Mouse (Mus musculus) left cerebral cortex, postnatal 10 days (tissue): Measurements from ENCODE around the gene Gm49392. TPM values are rescaled to one million over a fixed set of nuclear protein-coding genes. Genes with fewer than 3 reads are reported as not detected.

ENCODE experiments used
- DNase-seq, 2 experiments: peaks; one replicate each; pipeline ENCODE4 v3.0.0; 2021 to 2022; ENCODE audit warnings: low spot score in 2 of 2, mixed read lengths in 1 of 2; ENCODE audit errors: extremely low spot score in 1 of 2
- intact Hi-C: fragments of 180-260 bp; cut with DNase I; formaldehyde crosslinking; loops from one replicate; pipeline ENCODE4 v1.15.1; 2025
- total RNA-seq, 2 experiments: library from RNA; stranded (reverse); gene quantifications; 2 replicates each; pipeline ENCODE4 v1.2.3; 2021

The Gm49392 gene
- total RNA-seq, 2 experiments from 2014 or later: 0.45 TPM; not detected in 1

GRCm38 (mm10) chr13:60809690-60810089, 87.0 kb downstream of the Gm49392 start:
- no peak for DNase-seq
- intact Hi-C loops: no loop called here

- intact Hi-C loops: no loop called here
- DNase-seq: no peak
These were observed 93.9 kb downstream of the Gm49392 start, which contains the start of gene Ctsll3 for GRCm38 (mm10) chr13:60802749-60803148. Gene Ctsll3 (minus strand): TSS chr13:60802849.

Other genes with a start within 250 kb of the Gm49392 start
- not detected for gene BC051665, start 110.5 kb downstream of the Gm49392 start, total RNA-seq
- gene Ctsll3, start 94.0 kb downstream of the Gm49392 start, total RNA-seq: not detected
- not detected for gene 4930486L24Rik, start 32.4 kb downstream of the Gm49392 start, total RNA-seq
- gene Ctla2b, start 553 bp upstream of the Gm49392 start, total RNA-seq: 1 to 10 TPM; 1.5 to 2.2 TPM
- not detected for gene Tpbpb, start 8.0 kb upstream of the Gm49392 start, total RNA-seq
- not detected for gene Gm49393, start 38.7 kb upstream of the Gm49392 start, total RNA-seq
- gene Gm49391, start 39.7 kb upstream of the Gm49392 start, total RNA-seq: 1 to 10 TPM in 1 of 2 experiments, under 1 TPM in 1; 0.94 to 1.3 TPM
- gene Ctla2a, start 39.7 kb upstream of the Gm49392 start, total RNA-seq: 10 to 100 TPM; 21.9 to 25.6 TPM
- gene Tpbpa, start 45.1 kb upstream of the Gm49392 start, total RNA-seq: not detected
- not detected for gene Ctsj, start 109.1 kb upstream of the Gm49392 start, total RNA-seq
- not detected for gene Ctsq, start 143.7 kb upstream of the Gm49392 start, total RNA-seq